Mouse (Mus musculus): ENCODE data around the gene Eea1.
A peak's percentile ranks its signal among the peaks of the same experiment; 100 is the strongest.
"Not testable (repeated sequence)": the region's sequence is repeated elsewhere in the genome, so short reads cannot be mapped to it uniquely, and the experiment has no call there.

The Eea1 gene

GRCm38 (mm10) chr10:95940046-95940900 lies at the start of gene Eea1:
TSS of gene Eea1 (plus strand) at chr10:95940650.
- peak; percentile 91 for DNase-seq (ENCODE audit: low spot score)

DNA sequence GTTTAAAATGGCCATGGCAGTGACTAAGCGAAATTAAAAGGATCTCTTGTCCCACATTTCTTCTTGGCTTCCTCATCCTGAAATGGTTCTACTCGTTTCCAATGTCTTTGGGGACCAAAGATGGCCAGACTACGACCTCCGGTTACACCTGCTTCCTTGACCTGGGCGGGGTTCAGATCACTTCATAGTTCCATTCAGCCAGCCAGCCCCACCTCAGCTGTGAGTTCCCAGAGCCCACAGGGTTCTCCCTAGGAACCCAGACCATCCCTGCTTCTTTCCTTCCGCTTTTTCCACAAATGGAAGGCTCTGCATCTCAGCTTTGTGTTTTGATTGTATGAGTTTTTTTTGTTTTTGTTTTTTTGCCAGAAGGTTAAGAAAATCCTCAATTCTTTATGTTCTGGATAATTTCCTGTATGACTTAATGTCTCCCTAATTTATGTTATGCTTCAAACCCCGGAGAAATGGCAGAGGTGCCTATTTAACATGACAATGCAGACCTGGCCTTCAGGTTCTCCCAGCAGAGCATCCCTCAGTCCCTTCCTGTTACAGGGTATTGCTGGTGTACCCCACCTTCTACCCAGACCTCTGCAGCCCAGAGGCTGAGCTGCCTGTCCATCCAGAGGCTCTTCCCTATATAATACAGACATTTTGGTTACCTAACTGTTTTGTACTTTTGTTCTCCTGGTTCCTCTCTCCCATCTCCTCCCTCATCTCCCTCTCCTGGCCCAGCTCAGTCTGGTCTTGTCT lies 49.1 kb upstream of the Eea1 start:
- DNase-seq (ENCODE audit: low spot score), result no peak

DNA sequence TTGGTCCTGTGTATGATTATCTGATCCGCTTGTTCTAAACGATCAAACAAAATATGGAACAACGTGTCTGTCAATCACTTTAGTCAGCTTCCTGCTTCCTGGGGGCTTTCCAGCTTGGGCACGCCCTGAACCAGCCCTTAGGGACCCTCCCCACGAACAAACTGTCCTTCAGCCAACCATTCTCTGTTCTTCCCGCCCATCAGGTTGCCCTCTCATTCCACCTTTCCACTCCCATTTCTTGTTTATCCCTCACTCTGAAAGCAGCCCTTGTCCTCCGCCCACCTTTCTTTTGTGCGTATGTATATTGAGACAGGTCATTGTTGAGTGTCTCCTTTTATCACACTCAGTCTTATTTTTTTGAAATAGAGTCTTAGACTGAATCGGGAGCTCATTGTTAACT lies 48.3 kb upstream of the Eea1 start:
- no peak for DNase-seq (ENCODE audit: low spot score)

- no peak for DNase-seq (ENCODE audit: low spot score)
Measured at GRCm38 (mm10) chr10:95893291-95893932, 47.0 kb upstream of the Eea1 start.

- no peak for DNase-seq (ENCODE audit: low spot score)
Measured at GRCm38 (mm10) chr10:95894036-95894855, 46.2 kb upstream of the Eea1 start.

- peak; percentile 32 for DNase-seq (ENCODE audit: low spot score)
Measured at GRCm38 (mm10) chr10:95894856-95895386, 45.5 kb upstream of the Eea1 start.

DNA sequence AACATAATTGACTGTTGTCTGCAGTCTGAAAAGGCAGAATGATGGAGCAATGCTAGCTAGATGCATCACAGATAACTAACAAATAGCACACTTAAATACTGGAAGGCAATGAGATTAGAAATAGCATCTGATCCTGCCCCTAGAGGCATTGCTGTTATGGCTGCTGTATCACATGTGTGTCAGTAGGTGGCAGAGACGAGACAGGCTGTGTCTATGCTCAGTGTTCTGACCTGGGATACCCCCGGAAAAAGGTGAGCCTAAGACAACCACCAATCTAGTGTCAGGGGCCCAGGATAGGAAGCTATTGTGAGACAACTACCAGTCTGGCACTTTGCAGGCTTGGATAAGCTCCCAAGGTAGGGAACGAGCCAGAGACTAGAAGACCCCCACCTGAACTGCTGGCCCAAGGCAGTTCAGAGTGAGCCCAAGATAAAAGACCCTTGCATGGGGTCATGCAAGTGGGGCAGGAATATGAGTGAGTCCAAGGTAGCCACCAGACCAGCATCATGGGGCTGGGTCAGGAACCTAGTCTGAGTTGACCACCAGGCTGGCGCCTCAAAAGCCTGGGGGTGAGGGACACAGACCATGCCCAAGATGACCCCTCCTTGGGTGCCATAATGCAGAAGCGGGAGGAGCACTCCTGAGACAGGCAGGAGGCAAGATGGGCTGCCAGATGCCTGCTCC lies 41.8 kb upstream of the Eea1 start:
- no peak for DNase-seq (ENCODE audit: low spot score)

DNA sequence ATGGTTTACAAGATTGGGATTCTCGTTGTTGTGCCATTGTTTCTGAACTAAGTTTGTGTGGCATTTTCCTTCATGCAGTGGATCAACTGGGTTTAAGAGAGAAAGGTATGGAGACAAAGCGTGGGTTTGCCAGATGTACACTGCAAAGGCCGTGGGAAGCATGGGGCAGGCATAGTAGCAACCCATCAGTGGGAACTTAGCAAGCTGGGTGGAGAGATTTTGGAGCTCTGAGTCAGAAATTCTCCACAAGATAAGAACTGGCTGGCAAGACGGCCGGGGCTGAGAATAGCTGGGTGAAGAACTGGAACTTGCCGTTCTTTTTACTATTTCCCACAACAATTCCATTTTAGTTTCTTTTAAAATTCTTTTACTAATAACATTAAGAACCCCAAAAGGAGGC lies 35.8 kb upstream of the Eea1 start:
- no peak for DNase-seq (ENCODE audit: low spot score)

- DNase-seq (ENCODE audit: low spot score), result no peak
Measured at GRCm38 (mm10) chr10:95909246-95909909, 31.1 kb upstream of the Eea1 start.

DNA sequence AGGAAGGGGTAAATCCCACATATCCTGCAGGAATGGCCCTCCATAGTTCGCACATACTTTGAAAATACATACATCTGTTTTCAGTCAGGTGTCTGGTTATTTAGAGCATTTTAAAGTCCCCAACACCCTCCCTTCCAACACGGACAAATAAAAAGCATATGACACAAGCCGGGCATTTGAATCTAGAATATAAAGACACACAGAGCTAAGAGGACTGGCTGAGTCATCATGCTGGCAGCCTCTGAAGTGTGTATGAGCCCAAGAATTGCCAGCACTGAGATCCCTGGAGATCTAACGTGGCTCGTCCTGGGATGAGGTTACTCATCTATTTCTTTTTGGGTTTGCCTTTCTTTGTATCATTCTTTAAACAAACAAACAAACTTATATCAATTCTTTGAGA lies 29.4 kb upstream of the Eea1 start:
- DNase-seq (ENCODE audit: low spot score), result no peak

DNA sequence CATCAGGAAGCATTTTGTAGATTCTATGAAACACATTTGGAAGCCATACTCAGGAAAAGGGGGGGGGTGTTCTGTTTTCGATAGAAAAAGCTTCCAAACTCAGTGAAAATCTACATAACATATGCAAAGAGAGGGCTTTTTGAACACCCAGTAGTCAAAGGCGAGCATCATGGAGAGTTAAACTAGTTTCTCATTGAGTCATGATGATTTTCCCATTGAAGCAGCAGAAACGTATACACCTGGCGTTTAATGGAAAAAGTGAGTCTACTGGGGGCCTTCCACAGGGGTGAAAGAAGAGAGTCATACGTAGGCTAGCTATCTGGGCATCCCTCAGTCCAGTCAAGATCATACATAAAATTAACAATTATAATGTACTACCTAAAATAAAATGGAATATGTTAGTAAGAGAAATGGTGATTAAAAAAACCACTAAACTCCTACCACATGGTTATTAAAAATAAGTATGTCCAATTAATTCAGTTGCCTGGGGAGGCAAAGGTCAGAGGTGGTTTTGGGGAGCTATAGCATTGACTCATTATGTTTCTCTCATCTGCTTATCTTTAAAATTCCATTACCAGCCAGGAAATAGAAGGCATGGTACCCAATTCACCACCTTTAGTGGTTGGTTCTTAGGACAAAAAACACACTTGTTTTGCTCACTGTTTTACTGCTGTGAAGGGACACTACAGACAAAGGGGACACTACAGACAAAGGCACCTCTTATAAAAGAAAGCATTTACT lies 25.8 kb upstream of the Eea1 start:
- no peak for DNase-seq (ENCODE audit: low spot score)

- DNase-seq (ENCODE audit: low spot score), result no peak
Measured at GRCm38 (mm10) chr10:95918716-95919115, 21.7 kb upstream of the Eea1 start.

GRCm38 (mm10) chr10:95923263-95924217 lies 16.9 kb upstream of the Eea1 start:
- no peak for DNase-seq (ENCODE audit: low spot score)

GRCm38 (mm10) chr10:95933631-95934030 lies 6.8 kb upstream of the Eea1 start:
- DNase-seq (ENCODE audit: low spot score), result not testable (repeated sequence)

DNA sequence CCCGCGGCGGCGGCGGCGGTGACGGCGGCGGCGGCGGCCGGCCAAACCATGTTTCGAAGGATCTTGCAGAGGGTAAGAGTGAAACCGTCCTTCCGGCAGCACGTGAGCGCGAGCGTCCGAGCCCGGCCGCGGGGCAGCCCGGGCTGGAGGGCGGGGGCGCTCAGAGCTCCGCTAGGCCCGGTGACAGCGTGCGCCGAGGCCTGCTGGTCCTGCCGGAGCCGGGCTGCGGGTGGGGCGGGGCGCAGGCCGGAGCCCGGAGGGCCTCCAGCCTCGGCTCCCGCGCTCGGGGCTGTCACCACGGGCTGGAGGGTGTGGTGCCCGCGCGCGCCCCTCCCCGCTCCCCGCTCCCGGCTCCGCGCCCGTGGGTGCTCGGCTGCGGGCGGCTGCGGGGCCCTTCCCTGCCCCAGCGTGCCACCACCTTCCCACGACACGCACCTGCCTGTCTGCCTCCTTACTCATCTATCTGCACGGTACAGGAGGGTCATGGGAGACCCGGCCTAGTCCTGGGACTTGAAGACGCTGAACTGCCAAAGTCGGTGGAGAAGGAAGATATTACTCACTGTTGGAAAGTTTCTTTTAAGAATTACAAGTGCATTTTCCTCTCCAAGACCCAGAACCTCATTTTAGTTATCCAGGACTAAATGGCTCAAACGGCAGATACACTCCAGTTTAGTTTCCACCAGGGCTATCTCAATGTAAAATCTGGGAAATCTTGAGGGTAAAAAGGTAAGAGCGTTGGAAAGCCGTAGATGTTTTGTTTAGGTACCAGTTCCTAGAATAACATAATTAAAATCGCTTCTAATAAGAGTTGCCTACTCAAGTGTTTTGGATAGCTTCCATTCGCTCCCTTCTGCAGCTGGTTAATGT lies 684 bp downstream of the Eea1 start:
- DNase-seq (ENCODE audit: low spot score), result no peak

DNA sequence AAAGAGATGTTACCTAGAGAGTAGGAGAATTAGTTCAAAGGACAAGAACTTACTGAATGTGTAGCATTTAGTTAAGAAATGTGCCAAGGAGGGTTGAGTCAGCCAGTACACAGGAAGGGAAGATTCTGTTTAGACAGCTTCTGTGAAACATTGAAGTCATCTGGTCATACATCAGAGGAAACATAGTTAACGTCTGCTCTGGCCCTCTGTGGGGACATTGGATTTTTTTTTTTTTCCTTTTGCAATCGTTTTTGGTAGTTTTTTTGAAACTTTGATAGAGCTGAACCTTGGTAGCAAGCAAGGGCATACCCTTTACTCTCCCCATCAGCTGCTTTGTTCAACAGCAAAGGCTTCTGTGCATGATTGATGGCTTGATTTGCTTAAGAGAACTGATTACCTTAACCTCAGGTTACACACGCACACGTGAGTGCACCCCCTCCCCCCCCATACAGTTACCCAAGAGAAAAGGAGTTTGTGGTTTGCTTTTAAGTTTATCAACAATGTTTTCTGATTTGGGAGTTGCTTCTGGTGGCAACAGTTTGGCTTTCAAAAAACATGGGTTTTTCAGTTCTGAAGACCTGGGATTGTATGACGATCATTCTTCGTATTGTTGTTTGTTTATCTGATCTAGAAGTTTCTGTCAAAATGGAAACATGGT lies 1.4 kb downstream of the Eea1 start:
- no peak for DNase-seq (ENCODE audit: low spot score)

GRCm38 (mm10) chr10:95945086-95945485 lies 4.6 kb downstream of the Eea1 start:
- no peak for DNase-seq (ENCODE audit: low spot score)

Data from ovary, adult 18-20 months (tissue).